Mouse (Mus musculus) megakaryocyte, adult 5-6 weeks (primary cell): Measurements from ENCODE around the gene Sesn2. TPM values are rescaled to one million over a fixed set of nuclear protein-coding genes. Genes with fewer than 3 reads are reported as not detected.

Source experiments
- total RNA-seq, 2 experiments: library from RNA; stranded (forward) in 1 of 2; stranded (reverse) in 1 of 2; fragments of 153-499, 151-499 nt in 1 of 2; fragments of 221-1000, 200-1000 nt in 1 of 2; gene quantifications; 2 replicates each; pipeline versions ENCODE4 v1.2.3 to v1.2.4; 2015 to 2017

Gene Sesn2
- total RNA-seq, 2 experiments from 2014 or later: 5.6 to 7.4 TPM

Other genes starting within 250 kb of the Sesn2 start
- gene Gmeb1, start 248.9 kb downstream of the Sesn2 start, total RNA-seq (2015): 17.9 and 21.6 TPM in 2 replicates
- gene Gmeb1, start 248.9 kb downstream of the Sesn2 start, total RNA-seq (2017): 29.0 and 29.5 TPM in 2 replicates
- 40.8 and 41.2 TPM in 2 replicates for gene Taf12, start 236.1 kb downstream of the Sesn2 start, total RNA-seq (2015)
- gene Taf12, start 236.1 kb downstream of the Sesn2 start, total RNA-seq (2017): 49.0 and 74.5 TPM in 2 replicates
- not detected in 2 replicates for gene Rab42, start 207.1 kb downstream of the Sesn2 start, total RNA-seq (2015)
- gene Rab42, start 207.1 kb downstream of the Sesn2 start, total RNA-seq (2017): not detected in 2 replicates
- 25.3 and 32.6 TPM in 2 replicates for gene Trnau1ap, start 181.0 kb downstream of the Sesn2 start, total RNA-seq (2015)
- gene Trnau1ap, start 181.0 kb downstream of the Sesn2 start, total RNA-seq (2017): 22.6 and 25.7 TPM in 2 replicates
- 14.0 TPM in 2 replicates for gene Rcc1, start 156.9 kb downstream of the Sesn2 start, total RNA-seq (2015)
- gene Rcc1, start 156.9 kb downstream of the Sesn2 start, total RNA-seq (2017): 20.4 and 21.0 TPM in 2 replicates
- 33.8 and 36.3 TPM in 2 replicates for gene Phactr4, start 88.0 kb downstream of the Sesn2 start, total RNA-seq (2015)
- 6.6 and 13.2 TPM in 2 replicates for gene Phactr4, start 88.0 kb downstream of the Sesn2 start, total RNA-seq (2017)
- gene Med18, start 46.6 kb downstream of the Sesn2 start, total RNA-seq (2015): 9.0 and 11.4 TPM in 2 replicates
- gene Med18, start 46.6 kb downstream of the Sesn2 start, total RNA-seq (2017): 7.7 and 12.5 TPM in 2 replicates
- gene Atpif1, start 23.2 kb upstream of the Sesn2 start, total RNA-seq (2015): 240 and 279 TPM in 2 replicates
- 502 and 628 TPM in 2 replicates for gene Atpif1, start 23.2 kb upstream of the Sesn2 start, total RNA-seq (2017)
- 113 and 122 TPM in 2 replicates for gene Dnajc8, start 25.0 kb upstream of the Sesn2 start, total RNA-seq (2015)
- gene Dnajc8, start 25.0 kb upstream of the Sesn2 start, total RNA-seq (2017): 368 and 380 TPM in 2 replicates
- 19.6 and 20.6 TPM in 2 replicates for gene Ptafr, start 53.6 kb upstream of the Sesn2 start, total RNA-seq (2015)
- gene Ptafr, start 53.6 kb upstream of the Sesn2 start, total RNA-seq (2017): 38.9 and 40.8 TPM in 2 replicates
- gene Eya3, start 128.5 kb upstream of the Sesn2 start, total RNA-seq (2015): 49.3 and 52.8 TPM in 2 replicates
- gene Eya3, start 128.5 kb upstream of the Sesn2 start, total RNA-seq (2017): 23.5 and 31.7 TPM in 2 replicates
- 1.3 and 2.5 TPM in 2 replicates for gene Xkr8, start 222.0 kb upstream of the Sesn2 start, total RNA-seq (2015)
- gene Xkr8, start 222.0 kb upstream of the Sesn2 start, total RNA-seq (2017): 1.1 and 1.5 TPM in 2 replicates
- 3.0 and 4.5 TPM in 2 replicates for gene Smpdl3b, start 246.8 kb upstream of the Sesn2 start, total RNA-seq (2015)
- 3.9 and 4.3 TPM in 2 replicates for gene Smpdl3b, start 246.8 kb upstream of the Sesn2 start, total RNA-seq (2017)